Mouse (Mus musculus): ENCODE results near the gene Olfr1408. TPM values are rescaled to one million over a fixed set of nuclear protein-coding genes. Genes with fewer than 3 reads are reported as not detected.

Gene Olfr1408
- not detected in 2 replicates for polyA plus RNA-seq (2016; fragmentation: Nextera tagmentation; extraction: Ambion mirVana)

DNA sequence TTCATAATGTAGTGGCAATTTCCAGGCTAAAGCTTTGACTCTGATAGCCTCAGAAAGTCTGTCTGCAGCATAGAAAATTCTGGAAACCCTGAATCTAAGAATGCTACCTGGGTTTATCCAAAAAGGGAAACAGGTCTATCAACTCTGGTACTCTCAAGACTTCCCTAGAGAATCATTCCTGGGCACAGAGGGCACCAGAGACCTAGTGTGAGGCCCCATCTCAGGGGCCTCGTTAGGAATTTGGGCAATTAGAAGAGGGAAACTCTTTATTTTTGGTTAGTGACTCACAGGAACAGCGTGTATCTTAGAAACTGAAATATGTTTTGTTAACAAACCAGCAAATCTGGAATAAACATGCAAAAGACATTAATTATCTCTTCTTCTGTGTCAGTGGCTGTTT, at the start of gene Olfr1408:
Gene Olfr1408 (minus strand): TSS at position 101 of the 400 bp plus-strand sequence.
- no peak within 1 kb of the TSS for H3K9ac ChIP-seq (replicated peaks)
- H3K4me3 ChIP-seq (replicated peaks) = no peak within 1 kb of the TSS
- H3K36me3 ChIP-seq = no peaks in the 10 kb centered on the region
- H3K9me3 ChIP-seq = no peaks in the 10 kb centered on the region
- H3K4me2 ChIP-seq = no peak within 1 kb of the TSS
- H3K4me1 ChIP-seq (replicated peaks) = no peaks in the 10 kb centered on the region
- no peaks in the 10 kb centered on the region for H3K27me3 ChIP-seq
- H3K27ac ChIP-seq = no peak within 1 kb of the TSS
- ATAC-seq (ENCODE audit: insufficient number of reproducible peaks, insufficient read depth, low FRiP score, low TSS enrichment, low read depth) = no peak
- WGBS = 73% methylated on average over 2 of the region's 2 CpGs

DNA sequence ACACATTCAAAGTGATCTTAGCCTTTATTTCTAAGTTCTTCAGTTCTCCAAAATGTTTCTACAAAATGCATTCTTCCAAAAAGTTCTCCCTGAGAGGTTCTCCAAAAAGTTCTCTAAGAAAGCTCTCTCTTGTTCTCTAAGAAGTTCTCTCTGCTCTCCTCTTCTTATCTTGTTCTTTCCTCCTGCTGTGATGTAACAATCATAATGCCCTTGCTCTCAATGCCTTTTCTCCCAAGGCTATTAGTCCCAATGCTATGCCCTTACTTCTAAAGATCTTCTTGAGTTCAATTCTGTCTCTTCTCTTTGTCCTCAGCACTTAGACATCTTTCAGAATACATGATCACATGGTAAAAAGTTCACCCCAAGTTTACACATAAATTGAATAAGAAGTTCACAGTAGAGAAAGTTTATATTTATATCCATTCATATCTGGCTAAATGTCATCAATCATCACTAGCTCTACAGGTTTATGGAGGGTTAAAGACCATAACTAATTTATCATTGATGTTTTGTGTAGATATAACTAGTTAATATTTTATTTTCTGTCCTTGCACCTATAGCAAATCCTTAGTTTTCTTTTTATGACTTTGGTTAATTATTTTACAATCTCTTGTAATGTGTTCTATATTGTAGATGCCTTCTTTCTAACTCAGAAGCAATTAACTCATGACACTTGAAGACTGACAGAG, 37.1 kb upstream of the Olfr1408 start:
- H3K4me3 ChIP-seq (replicated peaks) = no peak overlapping the region
- H3K9ac ChIP-seq (replicated peaks) = no peak overlapping the region
- no peaks in the 10 kb centered on the region for H3K9me3 ChIP-seq
- H3K27me3 ChIP-seq = no peaks in the 10 kb centered on the region
- H3K4me1 ChIP-seq (replicated peaks) = no peaks in the 10 kb centered on the region
- H3K4me2 ChIP-seq = no peak overlapping the region
- no peaks in the 10 kb centered on the region for H3K36me3 ChIP-seq
- H3K27ac ChIP-seq = no peak overlapping the region
- no peak for ATAC-seq (ENCODE audit: insufficient number of reproducible peaks, insufficient read depth, low FRiP score, low TSS enrichment, low read depth)

Other genes starting within 250 kb of the Olfr1408 start
- not detected in 2 replicates for gene Apcs, start 242.3 kb downstream of the Olfr1408 start, polyA plus RNA-seq (2016; fragmentation: Nextera tagmentation; extraction: Ambion mirVana)
- not detected in 2 replicates for gene Olfr16, start 187.0 kb downstream of the Olfr1408 start, polyA plus RNA-seq (2016; fragmentation: Nextera tagmentation; extraction: Ambion mirVana)
- not detected in 2 replicates for gene Olfr1406, start 53.3 kb upstream of the Olfr1408 start, polyA plus RNA-seq (2016; fragmentation: Nextera tagmentation; extraction: Ambion mirVana)
- gene Olfr218, start 60.4 kb upstream of the Olfr1408 start, polyA plus RNA-seq (2016; fragmentation: Nextera tagmentation; extraction: Ambion mirVana) = not detected in 2 replicates
- gene Olfr1404, start 75.0 kb upstream of the Olfr1408 start, polyA plus RNA-seq (2016; fragmentation: Nextera tagmentation; extraction: Ambion mirVana) = not detected in 2 replicates
- not detected in 2 replicates for gene Fcer1a, start 89.8 kb upstream of the Olfr1408 start, polyA plus RNA-seq (2016; fragmentation: Nextera tagmentation; extraction: Ambion mirVana)
- gene Olfr418, start 128.6 kb upstream of the Olfr1408 start, polyA plus RNA-seq (2016; fragmentation: Nextera tagmentation; extraction: Ambion mirVana) = not detected in 2 replicates
- gene Mptx2, start 140.4 kb upstream of the Olfr1408 start, polyA plus RNA-seq (2016; fragmentation: Nextera tagmentation; extraction: Ambion mirVana) = not detected in 2 replicates
- gene Ackr1, start 196.4 kb upstream of the Olfr1408 start, polyA plus RNA-seq (2016; fragmentation: Nextera tagmentation; extraction: Ambion mirVana) = 0.91 and 1.3 TPM in 2 replicates
- gene Aim2, start 213.5 kb upstream of the Olfr1408 start, polyA plus RNA-seq (2016; fragmentation: Nextera tagmentation; extraction: Ambion mirVana) = 1.1 and 1.5 TPM in 2 replicates
- 0.50 and 0.61 TPM in 2 replicates for gene Cadm3, start 230.3 kb upstream of the Olfr1408 start, polyA plus RNA-seq (2016; fragmentation: Nextera tagmentation; extraction: Ambion mirVana)

Measured in limb, embryonic 12.5 days (tissue).